Mouse (Mus musculus) embryonic facial prominence, embryonic 11.5 days (tissue): ENCODE data around the gene Lrrc9. TPM values are rescaled to one million over a fixed set of nuclear protein-coding genes. Genes with fewer than 3 reads are reported as not detected.

Experiments used
- ATAC-seq: fragments of 200-750 bp; cut with Nextera tagmentation; replicated peaks from 2 replicates; pipeline ENCODE4 v1.8.0; 2017; ENCODE audit warnings: low read depth; ENCODE audit not compliant: insufficient number of reproducible peaks, low FRiP score, low TSS enrichment
- DNase-seq: peaks from one replicate; pipeline ENCODE4 v3.0.0-alpha.2; 2015; ENCODE audit warnings: low spot score
- H3K27ac ChIP-seq: fragments of 300-500 bp; sonication (generic); replicated peaks from 2 replicates; pipeline ENCODE4 v1.5.1; 2014; ENCODE audit warnings: mild to moderate bottlenecking, low read depth, low read length, control low read depth
- H3K27me3 ChIP-seq: fragments of 300-500 bp; sonication (generic); 2 replicates; pipeline ENCODE4 v1.6.1; 2014; ENCODE audit warnings: mild to moderate bottlenecking, low read length, moderate library complexity, mixed read lengths; ENCODE audit not compliant: control insufficient read depth, insufficient read depth
- H3K36me3 ChIP-seq: fragments of 300-500 bp; sonication (generic); replicated peaks from 2 replicates; pipeline ENCODE4 v1.6.1; 2014; ENCODE audit warnings: low read depth, mild to moderate bottlenecking, low read length, moderate library complexity, mixed read lengths; ENCODE audit not compliant: control insufficient read depth, insufficient read depth
- H3K4me1 ChIP-seq: fragments of 300-500 bp; sonication (generic); 2 replicates; pipeline ENCODE4 v1.6.1; 2014; ENCODE audit warnings: low read length, mixed read lengths; ENCODE audit not compliant: control insufficient read depth, insufficient read depth
- H3K4me2 ChIP-seq: fragments of 300-500 bp; sonication (generic); 2 replicates; pipeline ENCODE4 v1.6.1; 2014; ENCODE audit warnings: low read depth, mild to moderate bottlenecking, control low read depth, low read length, moderate library complexity
- H3K4me3 ChIP-seq: fragments of 300-500 bp; sonication (generic); 2 replicates; pipeline ENCODE4 v1.5.1; 2014; ENCODE audit warnings: low read depth, low read length, control low read depth
- H3K9ac ChIP-seq: fragments of 300-500 bp; sonication (generic); replicated peaks from 2 replicates; pipeline ENCODE4 v1.6.1; 2014; ENCODE audit warnings: mild to moderate bottlenecking, control low read depth, low read length
- H3K9me3 ChIP-seq: fragments of 300-500 bp; sonication (generic); replicated peaks from 2 replicates; pipeline ENCODE4 v1.6.1; 2016; ENCODE audit warnings: mild to moderate bottlenecking, low read length, inconsistent platforms, mixed read lengths; ENCODE audit not compliant: control insufficient read depth
- WGBS: fragments of 180-500 bp; shearing (Covaris S2); extraction: QIAGEN DNeasy Blood & Tissue Kit; methylation state at CpG from one replicate; pipeline ENCODE4 v1.1.7; 2014; 5-methylcytosine and 5-hydroxymethylcytosine counted together
- polyA plus RNA-seq: library from polyadenylated mRNA; unstranded; fragments of >200 nt; fragmentation: Nextera tagmentation; extraction: Ambion mirVana; gene quantifications from 2 replicates; pipeline ENCODE4 v1.2.1, GENCODE M21; 2014

The Lrrc9 gene
- 1.5 and 2.1 TPM in 2 replicates for polyA plus RNA-seq

GRCm38 (mm10) chr12:72441839-72442576 is at the start of gene Lrrc9:
Lrrc9 (plus strand) TSS chr12:72441866.
- WGBS = under 1% methylated on average over 31 of the region's 31 CpGs
- Histone ChIP-seq H3K4me1 (no peaks in the 10 kb centered on the region), H3K4me3 (peak within 1 kb of the TSS; percentile 39), H3K27ac (no peak within 1 kb of the TSS), H3K9ac (peak within 1 kb of the TSS; percentile 61), H3K27me3 (no peaks in the 10 kb centered on the region), H3K4me2 (peak within 1 kb of the TSS; percentile 70), H3K9me3 (no peaks in the 10 kb centered on the region), H3K36me3 (no peaks in the 10 kb centered on the region)
- DNase-seq (peak; percentile 90), ATAC-seq (peak; percentile 91)

GRCm38 (mm10) chr12:72393046-72393805 is 48.4 kb upstream of the Lrrc9 start:
- Histone ChIP-seq H3K27ac (no peak overlapping the region), H3K4me2 (no peak overlapping the region), H3K9me3 (no peaks in the 10 kb centered on the region), H3K27me3 (no peaks in the 10 kb centered on the region), H3K4me1 (no peaks in the 10 kb centered on the region), H3K4me3 (no peak overlapping the region), H3K9ac (no peak overlapping the region), H3K36me3 (no peaks in the 10 kb centered on the region)
- ATAC-seq (no peak), DNase-seq (no peak)
- 48% methylated on average over 13 of the region's 13 CpGs for WGBS

DNA sequence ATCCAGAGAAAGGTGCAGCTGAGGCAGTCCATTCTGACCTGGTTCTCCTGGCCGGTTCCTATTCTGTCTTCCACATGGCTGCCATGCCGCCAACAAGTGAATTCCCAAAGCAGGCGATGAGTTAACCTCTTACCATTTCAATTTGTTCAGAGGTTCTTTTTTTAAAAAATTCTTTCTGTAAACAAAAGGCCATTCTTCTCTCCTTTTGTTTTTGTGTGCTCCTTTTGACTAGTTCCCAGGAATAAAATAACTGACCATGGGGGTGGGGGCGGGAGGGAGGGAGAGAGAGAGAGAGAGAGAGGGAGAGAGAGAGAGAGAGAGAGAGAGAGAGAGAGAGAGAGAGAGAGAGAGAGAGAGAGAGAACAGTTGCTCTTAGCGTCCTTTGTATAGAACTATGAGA is 36.6 kb upstream of the Lrrc9 start:
- Histone ChIP-seq H3K4me2 (no peak overlapping the region), H3K4me1 (peaks cover 2% of the 10 kb centered on the region), H3K27me3 (peaks cover 16% of the 10 kb centered on the region), H3K9ac (no peak overlapping the region), H3K9me3 (no peaks in the 10 kb centered on the region), H3K27ac (no peak overlapping the region), H3K4me3 (no peak overlapping the region), H3K36me3 (no peaks in the 10 kb centered on the region)
- WGBS = 33% methylated on average over 4 of the region's 5 CpGs
- DNase-seq (no peak), ATAC-seq (no peak)

DNA sequence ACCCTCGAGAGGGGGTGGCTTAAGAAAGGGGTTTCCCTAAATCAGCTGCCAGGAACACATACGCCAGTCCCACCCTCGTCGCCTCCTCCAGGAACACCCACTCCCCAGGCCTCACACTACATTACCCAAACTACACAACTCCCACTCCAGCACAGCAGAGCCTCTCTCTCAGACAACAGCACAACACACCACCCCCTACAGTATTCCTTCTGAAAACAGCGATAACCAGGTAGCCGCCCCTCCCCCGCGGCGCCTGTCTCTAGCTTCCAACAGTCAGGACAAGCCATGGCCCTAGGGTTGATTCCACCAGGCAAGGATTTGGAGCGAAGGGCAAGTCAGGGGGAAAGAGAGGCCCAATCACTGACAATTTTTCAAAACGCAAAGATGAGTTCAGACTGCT is 34.5 kb upstream of the Lrrc9 start:
- H3K4me3 ChIP-seq = peak overlapping the region; percentile 69; the same call in 1 of the 2 replicates
- H3K4me1 ChIP-seq = peaks cover 2% of the 10 kb centered on the region
- H3K27ac ChIP-seq = no peak overlapping the region
- peak overlapping the region; percentile 99 for H3K4me2 ChIP-seq
- H3K27me3 ChIP-seq = peaks cover 16% of the 10 kb centered on the region
- H3K36me3 ChIP-seq = no peaks in the 10 kb centered on the region
- no peaks in the 10 kb centered on the region for H3K9me3 ChIP-seq
- ATAC-seq = no peak
- H3K9ac ChIP-seq = no peak overlapping the region
- peak; percentile 9 for DNase-seq
- 8% methylated on average over 11 of the region's 11 CpGs for WGBS

DNA sequence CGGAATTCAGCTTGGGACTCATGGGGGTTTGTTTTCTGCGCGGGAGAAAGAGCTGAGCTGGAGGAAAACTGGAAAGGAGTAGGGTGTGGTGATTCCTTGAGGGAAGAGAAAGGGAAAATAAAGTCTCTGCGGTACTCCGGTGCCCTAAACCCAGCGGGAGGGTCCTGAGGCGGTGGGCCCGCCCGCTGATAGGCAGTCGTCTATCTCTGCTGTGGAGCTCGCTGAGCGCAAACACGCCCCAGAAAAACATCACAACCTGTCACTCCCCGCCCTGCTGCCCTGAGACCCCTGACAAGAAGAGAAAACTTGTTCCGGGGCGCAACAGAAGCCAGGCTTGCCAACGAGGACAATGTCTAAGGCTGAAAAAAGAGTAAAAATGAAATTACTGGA is 34.0 kb upstream of the Lrrc9 start:
- no peak overlapping the region for H3K9ac ChIP-seq

GRCm38 (mm10) chr12:72408111-72408891 is 33.4 kb upstream of the Lrrc9 start:
- under 1% methylated on average over 62 of the region's 63 CpGs for WGBS
- Histone ChIP-seq H3K4me2 (peak overlapping the region; percentile 99), H3K27ac (no peak overlapping the region), H3K9me3 (no peaks in the 10 kb centered on the region), H3K36me3 (no peaks in the 10 kb centered on the region), H3K9ac (peak overlapping the region; percentile 69), H3K4me3 (peak overlapping the region; percentile 69), H3K27me3 (peaks cover 16% of the 10 kb centered on the region), H3K4me1 (peaks cover 2% of the 10 kb centered on the region)
- DNase-seq (peak; percentile 71), ATAC-seq (peak; percentile 78)

More for the DNA sequence above, 34.0 kb upstream of the Lrrc9 start:
- H3K4me1 ChIP-seq = peaks cover 2% of the 10 kb centered on the region
- peaks cover 16% of the 10 kb centered on the region for H3K27me3 ChIP-seq
- no peak for ATAC-seq
- peak overlapping the region; percentile 69 for H3K4me3 ChIP-seq
- no peaks in the 10 kb centered on the region for H3K9me3 ChIP-seq
- H3K27ac ChIP-seq = no peak overlapping the region
- no peak for DNase-seq
- WGBS = under 1% methylated on average over 17 of the region's 17 CpGs
- peak overlapping the region; percentile 99 for H3K4me2 ChIP-seq
- H3K36me3 ChIP-seq = no peaks in the 10 kb centered on the region

DNA sequence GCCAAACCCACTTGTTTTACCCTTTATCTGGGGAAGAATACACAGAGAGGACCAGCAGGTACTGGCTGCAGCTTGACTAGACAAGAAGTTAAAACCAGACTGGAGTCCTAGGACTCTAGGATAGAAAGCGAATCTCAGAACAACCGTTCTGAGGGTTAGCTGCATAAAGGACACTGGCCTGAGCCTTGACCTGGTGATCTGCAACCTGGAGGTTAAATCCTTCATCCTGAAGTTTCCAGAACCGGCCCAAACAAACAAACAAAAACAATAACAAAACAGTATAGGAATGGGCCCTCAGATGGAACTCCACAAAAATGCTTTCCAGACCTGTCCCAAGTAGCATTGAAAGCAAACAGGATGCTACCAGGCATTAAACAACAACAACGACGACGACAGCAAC is 32.7 kb upstream of the Lrrc9 start, which contains the start of gene Rtn1:
Gene Rtn1, minus strand, starts transcription at position 101 of the 400 bp plus-strand sequence.
- 0 out of 2 replicates have a peak, but pooled peaks have one; percentile 39 for ATAC-seq
- Histone ChIP-seq H3K4me1 (peaks cover 2% of the 10 kb centered on the region), H3K27ac (no peak within 1 kb of the TSS), H3K4me2 (peak within 1 kb of the TSS; percentile 99), H3K27me3 (peaks cover 16% of the 10 kb centered on the region), H3K9ac (peak within 1 kb of the TSS; percentile 69), H3K4me3 (peak within 1 kb of the TSS; percentile 69), H3K36me3 (no peaks in the 10 kb centered on the region), H3K9me3 (no peaks in the 10 kb centered on the region)
- WGBS = 27% methylated on average over 6 of the region's 6 CpGs
- no peak for DNase-seq
